Mouse (Mus musculus) CH12.LX (cell line): Measurements from ENCODE around the gene Dbil5. TPM values are rescaled to one million over a fixed set of nuclear protein-coding genes. Genes with fewer than 3 reads are reported as not detected.

Experiments
- DNase-seq: peaks from one replicate; pipeline ENCODE4 v3.0.0-alpha.2; 2013; ENCODE audit errors: extremely low read depth
- H3K27ac ChIP-seq: 2 replicates; pipeline ENCODE4 v1.5.1; 2012; ENCODE audit warnings: low read depth, mild to moderate bottlenecking, control low read depth, moderate library complexity; ENCODE audit not compliant: insufficient read depth
- H3K27me3 ChIP-seq: replicated peaks from 2 replicates; pipeline ENCODE3; 2012; ENCODE audit warnings: inconsistent platforms
- H3K36me3 ChIP-seq, 2 experiments: replicated peaks in 1 of 2; 2 replicates each; pipeline versions ENCODE3 to v1.6.1; 2012; ENCODE audit warnings: inconsistent platforms in 1 of 2, low read length in 1 of 2, mild to moderate bottlenecking in 1 of 2, mixed read lengths in 1 of 2, moderate library complexity in 1 of 2; ENCODE audit not compliant: control insufficient read depth in 1 of 2, insufficient read depth in 1 of 2
- H3K4me1 ChIP-seq, 2 experiments: 2 replicates each; pipeline ENCODE4 v1.6.1; 2012; ENCODE audit warnings: inconsistent platforms in 1 of 2, moderate library complexity in 1 of 2; ENCODE audit not compliant: insufficient read depth in 2 of 2, control insufficient read depth in 1 of 2
- H3K4me2 ChIP-seq: 2 replicates; pipeline ENCODE4 v1.6.1; 2012; ENCODE audit warnings: low read depth, mild to moderate bottlenecking, control low read depth; ENCODE audit not compliant: poor library complexity, insufficient read depth, severe bottlenecking
- H3K4me3 ChIP-seq, 3 experiments: fragments of 150-350 bp in 1 of 3; sonication (generic) in 1 of 3; replicated peaks in 1 of 3; 2 replicates each; pipeline versions ENCODE3 to v1.5.1; 2011 to 2012; ENCODE audit warnings: low read depth in 2 of 3, low read length in 2 of 3, mild to moderate bottlenecking in 2 of 3, moderate library complexity in 2 of 3, control low read depth in 1 of 3, improper control_type of control experiment in 1 of 3, inconsistent platforms in 1 of 3, mixed read lengths in 1 of 3; ENCODE audit not compliant: poor library complexity in 1 of 3
- H3K79me2 ChIP-seq: replicated peaks from 2 replicates; pipeline ENCODE4 v1.6.1; 2012; ENCODE audit warnings: mild to moderate bottlenecking, moderate library complexity; ENCODE audit not compliant: control insufficient read depth, poor library complexity, insufficient read depth, severe bottlenecking; ENCODE audit errors: extremely low read depth
- H3K9ac ChIP-seq: 2 replicates; pipeline ENCODE4 v1.6.1; 2012; ENCODE audit warnings: low read depth, mild to moderate bottlenecking, control low read depth, moderate library complexity; ENCODE audit not compliant: insufficient read depth
- H3K9me3 ChIP-seq: replicated peaks from 2 replicates; pipeline ENCODE3; 2012; ENCODE audit warnings: low read length, inconsistent platforms, mixed read lengths
- BHLHE40 ChIP-seq: IDR thresholded peaks from 2 replicates; pipeline ENCODE4 v1.6.1; 2011; ENCODE audit warnings: mild to moderate bottlenecking, low read depth, low read length, improper control_type of control experiment
- CHD2 ChIP-seq: IDR thresholded peaks from 2 replicates; pipeline ENCODE4 v1.6.1; 2011; ENCODE audit warnings: low read length, improper control_type of control experiment
- CTCF ChIP-seq, 2 experiments: IDR thresholded peaks in 1 of 2; conservative IDR thresholded peaks in 1 of 2; 2 replicates each; pipeline ENCODE4 v1.5.1; 2011 to 2012; ENCODE audit warnings: low read depth in 2 of 2, low read length in 2 of 2, improper control_type of control experiment in 1 of 2, inconsistent platforms in 1 of 2, mild to moderate bottlenecking in 1 of 2, moderate library complexity in 1 of 2
- E2F4 ChIP-seq: IDR thresholded peaks from 2 replicates; pipeline ENCODE4 v1.6.1; 2011; ENCODE audit warnings: low read depth, low read length, improper control_type of control experiment; ENCODE audit not compliant: insufficient replicate concordance
- ELF1 ChIP-seq: IDR thresholded peaks from 2 replicates; pipeline ENCODE4 v1.6.1; 2014; ENCODE audit warnings: low read depth, mild to moderate bottlenecking, inconsistent platforms, low read length, improper control_type of control experiment
- ETS1 ChIP-seq: conservative IDR thresholded peaks from 2 replicates; pipeline ENCODE4 v1.6.1; 2012; ENCODE audit warnings: low read depth, mild to moderate bottlenecking, inconsistent platforms, low read length, improper control_type of control experiment, moderate library complexity
- HCFC1 ChIP-seq: IDR thresholded peaks from 2 replicates; pipeline ENCODE4 v1.6.1; 2012; ENCODE audit warnings: low read depth, mild to moderate bottlenecking, inconsistent platforms, low read length, improper control_type of control experiment
- IRF4 ChIP-seq: IDR thresholded peaks from 2 replicates; pipeline ENCODE4 v1.6.1; 2014; ENCODE audit warnings: low read depth, mild to moderate bottlenecking, inconsistent platforms, low read length, improper control_type of control experiment
- JUN ChIP-seq: IDR thresholded peaks from 2 replicates; pipeline ENCODE4 v1.6.1; 2011; ENCODE audit warnings: low read depth, mild to moderate bottlenecking, low read length, improper control_type of control experiment, moderate library complexity; ENCODE audit not compliant: insufficient read depth
- JUND ChIP-seq: conservative IDR thresholded peaks from 2 replicates; pipeline ENCODE4 v1.6.1; 2011; ENCODE audit warnings: low read depth, low read length, improper control_type of control experiment
- KAT2A ChIP-seq: IDR thresholded peaks from 2 replicates; pipeline ENCODE4 v1.6.1; 2012; ENCODE audit warnings: low read length, improper control_type of control experiment, inconsistent platforms; ENCODE audit not compliant: insufficient replicate concordance
- MAFK ChIP-seq: IDR thresholded peaks from 2 replicates; pipeline ENCODE4 v1.6.1; 2011; ENCODE audit warnings: low read length, improper control_type of control experiment; ENCODE audit not compliant: insufficient replicate concordance
- MAX ChIP-seq: IDR thresholded peaks from 2 replicates; pipeline ENCODE4 v1.6.1; 2011; ENCODE audit warnings: low read length, improper control_type of control experiment
- MAZ ChIP-seq: IDR thresholded peaks from 2 replicates; pipeline ENCODE4 v1.6.1; 2012; ENCODE audit warnings: low read depth, mild to moderate bottlenecking, inconsistent platforms, low read length, improper control_type of control experiment, moderate library complexity
- MEF2A ChIP-seq: IDR thresholded peaks from 2 replicates; pipeline ENCODE4 v1.6.1; 2014; ENCODE audit warnings: low read depth, mild to moderate bottlenecking, inconsistent platforms, low read length, improper control_type of control experiment, borderline replicate concordance
- MXI1 ChIP-seq: IDR thresholded peaks from 2 replicates; pipeline ENCODE4 v1.6.1; 2011; ENCODE audit warnings: mild to moderate bottlenecking, low read depth, low read length, improper control_type of control experiment
- MYC ChIP-seq: IDR thresholded peaks from 2 replicates; pipeline ENCODE4 v1.6.1; 2011; ENCODE audit warnings: low read depth, mild to moderate bottlenecking, improper control_type of control experiment, low read length
- NELFE ChIP-seq: IDR thresholded peaks from 2 replicates; pipeline ENCODE4 v1.6.1; 2011; ENCODE audit warnings: low read depth, low read length, improper control_type of control experiment
- NRF1 ChIP-seq: IDR thresholded peaks from 2 replicates; pipeline ENCODE4 v1.6.1; 2014; ENCODE audit warnings: low read depth, mild to moderate bottlenecking, inconsistent platforms, low read length, improper control_type of control experiment, moderate library complexity
- PAX5 ChIP-seq: IDR thresholded peaks from 2 replicates; pipeline ENCODE4 v1.6.1; 2012; ENCODE audit warnings: low read length, inconsistent platforms, mixed read lengths
- POLR2AphosphoS2 ChIP-seq: IDR thresholded peaks from 2 replicates; pipeline ENCODE4 v1.6.1; 2011; ENCODE audit warnings: low read depth, low read length, improper control_type of control experiment
- RAD21 ChIP-seq: IDR thresholded peaks from 2 replicates; pipeline ENCODE4 v1.6.1; 2011; ENCODE audit warnings: low read depth, mild to moderate bottlenecking, low read length, improper control_type of control experiment, moderate library complexity
- RCOR1 ChIP-seq: conservative IDR thresholded peaks from 2 replicates; pipeline ENCODE4 v1.6.1; 2012; ENCODE audit warnings: low read depth, mild to moderate bottlenecking, inconsistent platforms, low read length, improper control_type of control experiment
- TBP ChIP-seq: conservative IDR thresholded peaks from 2 replicates; pipeline ENCODE4 v1.6.1; 2011; ENCODE audit warnings: low read depth, low read length, improper control_type of control experiment
- UBTF ChIP-seq: IDR thresholded peaks from 2 replicates; pipeline ENCODE4 v1.6.1; 2012; ENCODE audit warnings: low read depth, mild to moderate bottlenecking, inconsistent platforms, low read length, improper control_type of control experiment, moderate library complexity
- USF2 ChIP-seq: conservative IDR thresholded peaks from 2 replicates; pipeline ENCODE4 v1.6.1; 2011; ENCODE audit warnings: low read depth, low read length, improper control_type of control experiment
- ZC3H11A ChIP-seq: IDR thresholded peaks from 2 replicates; pipeline ENCODE4 v1.6.1; 2012; ENCODE audit warnings: low read depth, mild to moderate bottlenecking, inconsistent platforms, low read length, improper control_type of control experiment
- ZNF384 ChIP-seq: IDR thresholded peaks from 2 replicates; pipeline ENCODE4 v1.6.1; 2012; ENCODE audit warnings: low read depth, low read length, improper control_type of control experiment, inconsistent platforms
- dilution Hi-C: fragments of 300-500 bp; cut with MboI; formaldehyde crosslinking; loops from 2 replicates; pipeline ENCODE4 v1.14.3; 2020; ENCODE audit warnings: low sequenced_read_pairs; ENCODE audit not compliant: extremely low pct_unique_long_range_greater_than_20kb, extremely low pct_ligation_motif_present
- in situ Hi-C: fragments of 300-500 bp; cut with MboI; formaldehyde crosslinking; loops from 3 replicates; pipeline ENCODE4 v1.14.3; 2019; ENCODE audit warnings: low sequenced_read_pairs, low pct_ligation_motif_present, low pct_unique_long_range_greater_than_20kb, mixed read lengths
- polyA plus RNA-seq: library from polyadenylated mRNA; unstranded; fragments of >175 nt; gene quantifications from 2 replicates; pipeline ENCODE4 v1.2.1, GENCODE M21; 2012; ENCODE audit warnings: low read depth; ENCODE audit not compliant: insufficient read length
- total RNA-seq, 2 experiments: library from RNA; depleted of rRNA; stranded (reverse); fragments of 300-350 nt in 1 of 2; fragments of >200 nt in 1 of 2; gene quantifications; 2 replicates each; pipeline ENCODE4 v1.2.3; 2012 to 2014

Gene Dbil5
- total and polyA plus RNA-seq, 3 experiments: 1.4 to 1.6 TPM; not detected in 1

DNA sequence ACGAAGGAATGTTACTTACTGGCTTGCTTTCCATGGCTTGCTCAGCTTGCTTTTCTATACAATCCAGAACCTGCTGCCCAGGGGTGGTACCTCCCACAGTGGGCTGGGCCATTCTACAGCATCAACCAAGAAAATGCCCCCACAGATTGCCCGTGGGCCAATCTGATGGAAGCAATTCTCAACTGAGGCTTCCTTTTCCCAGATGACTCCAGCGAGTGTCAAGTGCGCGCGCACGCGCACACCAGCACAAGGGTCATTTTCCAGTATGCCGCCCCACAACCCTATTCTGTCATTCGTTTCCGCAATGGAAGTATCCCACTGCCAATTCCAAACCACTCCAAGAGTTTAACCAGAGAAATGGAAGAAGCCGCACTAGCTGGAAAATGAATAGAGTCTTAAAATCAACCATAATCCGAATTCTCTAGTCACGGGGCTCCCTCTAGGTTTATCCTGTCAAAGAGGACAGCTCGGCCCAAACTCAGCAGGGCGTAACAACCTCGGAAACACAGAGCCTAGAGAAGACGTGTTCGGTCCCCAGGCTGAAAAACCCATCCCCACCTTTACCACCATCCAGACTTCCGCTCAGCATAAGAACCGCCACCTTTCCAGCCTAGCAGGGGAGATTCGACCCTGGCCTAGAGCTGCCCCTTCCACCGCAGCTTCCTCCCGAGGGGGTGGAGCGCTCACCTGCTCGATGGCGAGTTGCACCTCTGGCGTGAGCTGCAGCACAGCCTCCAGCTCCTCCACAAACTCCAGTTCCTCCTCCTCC, 38.5 kb upstream of the Dbil5 start:
- in situ Hi-C loops (no loop called here), dilution Hi-C loops (no loop called here)
- H3K27ac ChIP-seq: peak overlapping the region; percentile 43
- H3K79me2 ChIP-seq: peaks cover 24% of the 10 kb centered on the region
- TF ChIP-seq NRF1 (peak; percentile 87), USF2 (no peak)
- H3K4me2 ChIP-seq: peak overlapping the region; percentile 73
- no peaks in the 10 kb centered on the region for H3K9me3 ChIP-seq
- peak; percentile 72 for DNase-seq
- H3K4me1 ChIP-seq: peaks cover 0 to 26% of the 10 kb centered on the region in 2 experiments; a peak in 3 of 4 replicates
- peak overlapping the region; percentile 44 for H3K9ac ChIP-seq
- no peaks in the 10 kb centered on the region for H3K27me3 ChIP-seq
- peaks cover 16 to 49% of the 10 kb centered on the region in 2 experiments for H3K36me3 ChIP-seq
- peak overlapping the region; percentile 66 to 90 (median 86) for H3K4me3 ChIP-seq

GRCm38 (mm10) chr11:76179495-76180145, 37.8 kb upstream of the Dbil5 start, which contains the start of the genes Vps53 and Fam57a:
Gene Vps53, minus strand, starts transcription at chr11:76179647.
Gene Fam57a, plus strand, starts transcription at chr11:76179671.
- DNase-seq: peak; percentile 87
- TF ChIP-seq MYC: peak; percentile 89
- TF ChIP-seq POLR2AphosphoS2: peak; percentile 93
- peak; percentile 82; the same call in 1 of the 2 replicates for TF ChIP-seq MAZ
- TF ChIP-seq TBP: peak; percentile 85
- no peak; the same call in 1 of the 2 replicates for TF ChIP-seq MAFK
- TF ChIP-seq RCOR1: peak; percentile 79; the same call in 1 of the 2 replicates
- no peak for TF ChIP-seq ZC3H11A
- peak; percentile 24; the same call in 1 of the 2 replicates for TF ChIP-seq BHLHE40
- TF ChIP-seq ELF1: peak; percentile 100
- TF ChIP-seq UBTF: peak; percentile 34; the same call in 1 of the 2 replicates
- peak; percentile 94 for TF ChIP-seq NELFE
- TF ChIP-seq ZNF384: no peak
- TF ChIP-seq ETS1: no peak; the same call in none of the 2 replicates
- TF ChIP-seq MEF2A: 0 out of 2 replicates have a peak, but pooled peaks have one; percentile 28
- TF ChIP-seq JUN: no peak
- peak; percentile 87 for TF ChIP-seq MAX
- peak; percentile 99 for TF ChIP-seq MXI1
- no peak for TF ChIP-seq E2F4
- TF ChIP-seq CTCF (conservative IDR thresholded peaks at IDR 0.05 in 1 of 2, IDR thresholded peaks at IDR 0.05 in 1 of 2; ENCODE audit: low read depth in 2 of 2, low read length in 2 of 2): peak in 1 of 2 experiments; percentile 6; a peak in 1 of 4 replicates
- peak; percentile 93 for TF ChIP-seq HCFC1
- TF ChIP-seq CHD2: 0 out of 2 replicates have a peak, but pooled peaks have one; percentile 15
- peak; percentile 50 for TF ChIP-seq NRF1
- no peak for TF ChIP-seq USF2
- no peak for TF ChIP-seq JUND
- TF ChIP-seq RAD21: no peak
- TF ChIP-seq IRF4: peak; percentile 53
- TF ChIP-seq KAT2A: peak; percentile 84; the same call in 1 of the 2 replicates
- TF ChIP-seq PAX5: no peak

More at GRCm38 (mm10) chr11:76179495-76180145, 37.8 kb upstream of the Dbil5 start, which contains the start of the genes Vps53 and Fam57a:
- peaks cover 13 to 46% of the 10 kb centered on the region in 2 experiments for H3K36me3 ChIP-seq
- dilution Hi-C loops (no loop called here), in situ Hi-C loops (no loop called here)
- peaks cover 24% of the 10 kb centered on the region for H3K79me2 ChIP-seq
- H3K4me1 ChIP-seq: peaks cover 0 to 26% of the 10 kb centered on the region in 2 experiments; a peak in 3 of 4 replicates
- H3K27me3 ChIP-seq: no peaks in the 10 kb centered on the region
- peak within 1 kb of the TSS; percentile 44 for H3K9ac ChIP-seq
- H3K4me3 ChIP-seq: peak within 1 kb of the TSS; percentile 66 to 90 (median 86)
- H3K27ac ChIP-seq: peak within 1 kb of the TSS; percentile 43
- H3K4me2 ChIP-seq: peak within 1 kb of the TSS; percentile 93
- no peaks in the 10 kb centered on the region for H3K9me3 ChIP-seq
